Mouse (Mus musculus): ENCODE measurements around the gene Ksr2. TPM values are rescaled to one million over a fixed set of nuclear protein-coding genes. Genes with fewer than 3 reads are reported as not detected.

The Ksr2 gene
- total and polyA plus RNA-seq, 3 experiments = 0.05 TPM; not detected in 2

DNA sequence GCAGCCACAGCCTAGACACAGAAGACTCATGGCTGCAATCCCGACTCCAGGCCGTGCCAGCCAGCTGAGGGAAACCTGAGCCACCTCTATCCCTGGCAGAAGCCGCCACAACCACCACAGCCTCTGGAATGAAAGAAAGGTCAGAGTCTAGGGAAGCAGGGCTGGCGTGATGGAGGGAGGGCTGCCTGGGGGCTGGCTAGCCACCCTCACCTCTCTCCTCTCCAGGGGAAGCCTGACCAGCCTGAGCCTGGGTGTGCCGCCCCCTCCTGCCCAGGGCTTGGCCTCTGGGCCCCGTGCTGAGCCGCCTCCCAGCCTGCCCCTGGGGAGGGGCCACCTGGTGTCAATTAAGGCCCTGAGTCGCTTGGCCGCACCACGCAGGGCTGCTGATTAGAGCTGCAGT, 366.9 kb downstream of the Ksr2 start, which contains the start of gene Nos1:
Gene Nos1 (plus strand): TSS at position 352 of the 400 bp plus-strand sequence.
- no peaks in the 10 kb centered on the region for H3K27me3 ChIP-seq (ENCODE audit: insufficient read depth, low read length)
- no peaks in the 10 kb centered on the region for H3K4me1 ChIP-seq (ENCODE audit: insufficient read depth, low read depth, low read length)
- H3K9me3 ChIP-seq (replicated peaks) = peaks cover 95% of the 10 kb centered on the region
- DNase-seq (ENCODE audit: low spot score) (no peak), ATAC-seq (ENCODE audit: extremely low read depth, insufficient number of reproducible peaks, low FRiP score, poor library complexity, severe bottlenecking) (no peak)
- TF ChIP-seq CTCF (IDR thresholded peaks at IDR 0.05; ENCODE audit: low read depth, low read length) (no peak), TAL1 (conservative IDR thresholded peaks at IDR 0.05; ENCODE audit: low read depth, low read length) (no peak), GATA2 (IDR thresholded peaks at IDR 0.05; ENCODE audit: borderline replicate concordance, low read depth, low read length) (no peak), GATA1 (IDR thresholded peaks at IDR 0.05; ENCODE audit: borderline replicate concordance, low read length) (no peak), POLR2AphosphoS5 (IDR thresholded peaks at IDR 0.05; ENCODE audit: insufficient replicate concordance, low read depth, low read length) (no peak)
- H3K36me3 ChIP-seq (replicated peaks) = no peaks in the 10 kb centered on the region
- H3K4me3 ChIP-seq (ENCODE audit: low read depth, low read length) = no peak within 1 kb of the TSS; the same call in 1 of the 2 replicates

DNA sequence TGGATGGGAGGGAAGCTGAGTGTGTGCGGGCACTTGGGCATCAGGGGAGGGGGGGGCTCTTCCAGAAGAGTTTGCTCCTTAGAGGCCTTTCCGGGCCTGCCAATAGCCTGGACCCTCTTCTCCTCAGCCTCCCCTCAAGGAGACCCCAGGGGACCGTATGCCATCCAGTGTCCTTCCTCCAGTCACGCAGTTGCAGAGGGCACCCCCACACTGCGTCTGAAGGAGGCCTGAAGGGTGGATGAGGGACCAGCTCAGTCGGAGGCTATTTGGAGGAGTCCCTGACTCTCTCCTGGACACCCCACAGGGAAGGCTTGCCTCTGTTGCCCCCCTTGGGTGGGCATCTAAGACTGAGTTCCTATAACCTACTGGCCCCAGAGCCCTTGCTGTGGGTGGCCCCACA, 367.4 kb downstream of the Ksr2 start:
- no peak for ATAC-seq (ENCODE audit: extremely low read depth, insufficient number of reproducible peaks, low FRiP score, poor library complexity, severe bottlenecking)
- H3K27me3 ChIP-seq (ENCODE audit: insufficient read depth, low read length) = no peaks in the 10 kb centered on the region
- no peak for DNase-seq (ENCODE audit: low spot score)
- no peak overlapping the region for H3K4me3 ChIP-seq (ENCODE audit: low read depth, low read length)
- peaks cover 95% of the 10 kb centered on the region for H3K9me3 ChIP-seq (replicated peaks)
- no peaks in the 10 kb centered on the region for H3K4me1 ChIP-seq (ENCODE audit: insufficient read depth, low read depth, low read length)
- no peaks in the 10 kb centered on the region for H3K36me3 ChIP-seq (replicated peaks)
- TF ChIP-seq TAL1 (conservative IDR thresholded peaks at IDR 0.05; ENCODE audit: low read depth, low read length) (no peak), GATA2 (IDR thresholded peaks at IDR 0.05; ENCODE audit: borderline replicate concordance, low read depth, low read length) (no peak), POLR2AphosphoS5 (IDR thresholded peaks at IDR 0.05; ENCODE audit: insufficient replicate concordance, low read depth, low read length) (no peak), GATA1 (IDR thresholded peaks at IDR 0.05; ENCODE audit: borderline replicate concordance, low read length) (no peak), CTCF (IDR thresholded peaks at IDR 0.05; ENCODE audit: low read depth, low read length) (no peak)

GRCm38 (mm10) chr5:117790071-117790470, 376.3 kb downstream of the Ksr2 start:
- H3K36me3 ChIP-seq (replicated peaks) = no peaks in the 10 kb centered on the region
- ATAC-seq (ENCODE audit: extremely low read depth, insufficient number of reproducible peaks, low FRiP score, poor library complexity, severe bottlenecking) (no peak), DNase-seq (ENCODE audit: low spot score) (no peak)
- no peaks in the 10 kb centered on the region for H3K4me1 ChIP-seq (ENCODE audit: insufficient read depth, low read depth, low read length)
- peaks cover 93% of the 10 kb centered on the region for H3K9me3 ChIP-seq (replicated peaks)
- no peak overlapping the region for H3K4me3 ChIP-seq (ENCODE audit: low read depth, low read length)
- H3K27me3 ChIP-seq (ENCODE audit: insufficient read depth, low read length) = no peaks in the 10 kb centered on the region
- no peak for TF ChIP-seq POLR2AphosphoS5 (IDR thresholded peaks at IDR 0.05; ENCODE audit: insufficient replicate concordance, low read depth, low read length)
- no peak for TF ChIP-seq CTCF (IDR thresholded peaks at IDR 0.05; ENCODE audit: low read depth, low read length)
- TF ChIP-seq GATA2 (IDR thresholded peaks at IDR 0.05; ENCODE audit: borderline replicate concordance, low read depth, low read length) = no peak
- no peak for TF ChIP-seq GATA1 (IDR thresholded peaks at IDR 0.05; ENCODE audit: borderline replicate concordance, low read length)
- TF ChIP-seq TAL1 (conservative IDR thresholded peaks at IDR 0.05; ENCODE audit: low read depth, low read length) = no peak

GRCm38 (mm10) chr5:117791875-117792274, 378.1 kb downstream of the Ksr2 start:
- ATAC-seq (ENCODE audit: extremely low read depth, insufficient number of reproducible peaks, low FRiP score, poor library complexity, severe bottlenecking) (no peak), DNase-seq (ENCODE audit: low spot score) (no peak)
- no peaks in the 10 kb centered on the region for H3K27me3 ChIP-seq (ENCODE audit: insufficient read depth, low read length)

DNA sequence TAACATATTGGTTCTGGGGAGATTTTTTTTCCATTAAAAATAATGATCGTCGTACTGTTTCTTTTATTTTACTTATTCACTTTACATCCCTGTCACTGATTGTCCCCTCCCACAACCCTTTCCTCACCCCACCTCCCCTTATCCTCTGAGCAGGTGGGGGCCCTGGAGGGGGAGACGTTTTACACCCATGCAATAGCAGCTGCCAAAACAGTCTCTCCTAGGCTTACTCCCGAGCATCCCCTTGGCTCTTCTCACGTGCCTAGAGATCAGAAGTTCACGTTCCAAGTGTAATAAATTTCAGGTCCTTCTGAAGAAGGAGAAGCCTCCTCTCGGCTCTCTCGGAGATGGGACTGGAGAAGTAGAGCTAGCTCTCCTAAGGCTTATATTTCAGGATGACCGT, 387.0 kb downstream of the Ksr2 start:
- Histone ChIP-seq H3K27me3 (ENCODE audit: insufficient read depth, low read length) (no peaks in the 10 kb centered on the region), H3K4me3 (ENCODE audit: low read depth, low read length) (no peak overlapping the region), H3K4me1 (ENCODE audit: insufficient read depth, low read depth, low read length) (no peaks in the 10 kb centered on the region), H3K36me3 (replicated peaks) (no peaks in the 10 kb centered on the region), H3K9me3 (replicated peaks) (peaks cover 77% of the 10 kb centered on the region)
- DNase-seq (ENCODE audit: low spot score) (no peak), ATAC-seq (ENCODE audit: extremely low read depth, insufficient number of reproducible peaks, low FRiP score, poor library complexity, severe bottlenecking) (no peak)
- TF ChIP-seq CTCF (IDR thresholded peaks at IDR 0.05; ENCODE audit: low read depth, low read length) (no peak), GATA2 (IDR thresholded peaks at IDR 0.05; ENCODE audit: borderline replicate concordance, low read depth, low read length) (no peak), POLR2AphosphoS5 (IDR thresholded peaks at IDR 0.05; ENCODE audit: insufficient replicate concordance, low read depth, low read length) (no peak), GATA1 (IDR thresholded peaks at IDR 0.05; ENCODE audit: borderline replicate concordance, low read length) (no peak), TAL1 (conservative IDR thresholded peaks at IDR 0.05; ENCODE audit: low read depth, low read length) (no peak)

More at GRCm38 (mm10) chr5:117791875-117792274, 378.1 kb downstream of the Ksr2 start:
- Histone ChIP-seq H3K4me1 (ENCODE audit: insufficient read depth, low read depth, low read length) (no peaks in the 10 kb centered on the region), H3K9me3 (replicated peaks) (peaks cover 88% of the 10 kb centered on the region), H3K4me3 (ENCODE audit: low read depth, low read length) (no peak overlapping the region), H3K36me3 (replicated peaks) (no peaks in the 10 kb centered on the region)
- no peak for TF ChIP-seq TAL1 (conservative IDR thresholded peaks at IDR 0.05; ENCODE audit: low read depth, low read length)

DNA sequence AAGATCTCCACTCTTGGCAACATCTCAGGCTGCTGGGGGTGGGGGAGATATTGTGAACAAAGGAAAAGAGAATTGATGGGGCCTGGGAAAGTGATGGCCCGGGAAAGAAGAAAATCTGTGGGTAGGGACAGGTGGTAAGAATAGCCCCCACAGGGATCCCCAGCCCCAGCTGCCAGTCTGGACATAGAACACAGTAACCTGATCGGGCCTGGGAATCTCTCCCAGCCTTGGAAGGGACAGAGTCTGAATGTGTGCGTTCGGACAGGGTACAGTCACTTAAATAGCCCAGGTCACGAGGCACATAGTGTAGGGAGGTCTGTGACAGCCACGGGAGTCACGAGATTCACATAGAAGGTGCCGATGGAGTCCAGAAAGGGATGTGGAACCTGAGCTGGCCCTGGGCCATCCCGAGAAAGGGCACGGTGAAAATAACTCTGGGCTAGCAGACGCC, 388.3 kb downstream of the Ksr2 start:
- no peak for ATAC-seq (ENCODE audit: extremely low read depth, insufficient number of reproducible peaks, low FRiP score, poor library complexity, severe bottlenecking)
- no peaks in the 10 kb centered on the region for H3K36me3 ChIP-seq (replicated peaks)
- DNase-seq (ENCODE audit: low spot score) = no peak

More for the DNA sequence above, 388.3 kb downstream of the Ksr2 start:
- no peak for TF ChIP-seq CTCF (IDR thresholded peaks at IDR 0.05; ENCODE audit: low read depth, low read length)
- TF ChIP-seq GATA2 (IDR thresholded peaks at IDR 0.05; ENCODE audit: borderline replicate concordance, low read depth, low read length) = no peak
- no peak for TF ChIP-seq GATA1 (IDR thresholded peaks at IDR 0.05; ENCODE audit: borderline replicate concordance, low read length)
- TF ChIP-seq POLR2AphosphoS5 (IDR thresholded peaks at IDR 0.05; ENCODE audit: insufficient replicate concordance, low read depth, low read length) = no peak
- TF ChIP-seq TAL1 (conservative IDR thresholded peaks at IDR 0.05; ENCODE audit: low read depth, low read length) = no peak
- Histone ChIP-seq H3K4me3 (ENCODE audit: low read depth, low read length) (no peak overlapping the region), H3K27me3 (ENCODE audit: insufficient read depth, low read length) (no peaks in the 10 kb centered on the region), H3K4me1 (ENCODE audit: insufficient read depth, low read depth, low read length) (no peaks in the 10 kb centered on the region), H3K9me3 (replicated peaks) (peaks cover 82% of the 10 kb centered on the region)

Measured in G1E (cell line).